Mouse (Mus musculus): ENCODE measurements at regions not wholly inside any gene's neighbourhood (a gene's known extent, or its start where the extent isn't known, plus 50 kb on each side); places are given as distances from the start of the nearest gene placed in this dataset.

GRCm38 (mm10) chr12:9969390-9969789 lies 399.5 kb downstream of the Osr1 start:
- 0 out of 2 replicates have a peak, but pooled peaks cover 4% of the 10 kb centered on the region for H3K27me3 ChIP-seq (replicated peaks; ENCODE audit: low read depth, poor library complexity, severe bottlenecking)
- H3K4me1 ChIP-seq = no peaks in the 10 kb centered on the region
- H3K4me3 ChIP-seq = no peak overlapping the region
- 93% methylated on average over 1 of the region's 1 CpGs for WGBS
- H3K9me3 ChIP-seq = no peaks in the 10 kb centered on the region
- no peak overlapping the region for H3K27ac ChIP-seq (replicated peaks)
- no peaks in the 10 kb centered on the region for H3K36me3 ChIP-seq (replicated peaks)
- DNase-seq (ENCODE audit: low spot score) = no peak

- H3K36me3 ChIP-seq (replicated peaks) = no peaks in the 10 kb centered on the region
- H3K27me3 ChIP-seq (replicated peaks; ENCODE audit: low read depth, poor library complexity, severe bottlenecking) = 0 out of 2 replicates have a peak, but pooled peaks cover 4% of the 10 kb centered on the region
- WGBS = 84% methylated on average over 2 of the region's 2 CpGs
- no peak overlapping the region for H3K4me3 ChIP-seq
- DNase-seq (ENCODE audit: low spot score) = no peak
- H3K27ac ChIP-seq (replicated peaks) = no peak overlapping the region
- no peaks in the 10 kb centered on the region for H3K9me3 ChIP-seq
- H3K4me1 ChIP-seq = no peaks in the 10 kb centered on the region
Measured at GRCm38 (mm10) chr12:9970771-9971170, 399.0 kb upstream of the Nt5c1b start.

- no peaks in the 10 kb centered on the region for H3K4me1 ChIP-seq
- DNase-seq (ENCODE audit: low spot score) = no peak
- no peak overlapping the region for H3K27ac ChIP-seq (replicated peaks)
- no peaks in the 10 kb centered on the region for H3K36me3 ChIP-seq (replicated peaks)
- no peaks in the 10 kb centered on the region for H3K27me3 ChIP-seq (replicated peaks; ENCODE audit: low read depth, poor library complexity, severe bottlenecking)
- no peak overlapping the region for H3K4me3 ChIP-seq
- no peaks in the 10 kb centered on the region for H3K9me3 ChIP-seq
- WGBS = 80% methylated on average over 3 of the region's 3 CpGs
Measured at GRCm38 (mm10) chr12:9978494-9979112, 391.2 kb upstream of the Nt5c1b start.

GRCm38 (mm10) chr12:9979113-9979507 lies 390.7 kb upstream of the Nt5c1b start:
- Histone ChIP-seq H3K9me3 (no peaks in the 10 kb centered on the region), H3K36me3 (replicated peaks) (no peaks in the 10 kb centered on the region), H3K27me3 (replicated peaks; ENCODE audit: low read depth, poor library complexity, severe bottlenecking) (no peaks in the 10 kb centered on the region), H3K4me1 (no peaks in the 10 kb centered on the region), H3K27ac (replicated peaks) (no peak overlapping the region), H3K4me3 (no peak overlapping the region)
- no peak for DNase-seq (ENCODE audit: low spot score)
- 89% methylated on average over 1 of the region's 1 CpGs for WGBS

- peaks cover 2% of the 10 kb centered on the region for H3K4me1 ChIP-seq
- H3K9me3 ChIP-seq = no peaks in the 10 kb centered on the region
- H3K27ac ChIP-seq (replicated peaks) = no peak overlapping the region
- no peaks in the 10 kb centered on the region for H3K36me3 ChIP-seq (replicated peaks)
- H3K4me3 ChIP-seq = no peak overlapping the region
- no peaks in the 10 kb centered on the region for H3K27me3 ChIP-seq (replicated peaks; ENCODE audit: low read depth, poor library complexity, severe bottlenecking)
- WGBS = 80% methylated on average over 1 of the region's 1 CpGs
- DNase-seq (ENCODE audit: low spot score) = no peak
Measured at GRCm38 (mm10) chr12:9991305-9991704, 378.5 kb upstream of the Nt5c1b start.

GRCm38 (mm10) chr12:9995670-9996069 lies 374.1 kb upstream of the Nt5c1b start:
- no peaks in the 10 kb centered on the region for H3K36me3 ChIP-seq (replicated peaks)
- H3K4me3 ChIP-seq = no peak overlapping the region
- H3K27me3 ChIP-seq (replicated peaks; ENCODE audit: low read depth, poor library complexity, severe bottlenecking) = no peaks in the 10 kb centered on the region
- peaks cover 16% of the 10 kb centered on the region for H3K4me1 ChIP-seq
- H3K27ac ChIP-seq (replicated peaks) = no peak overlapping the region
- no peaks in the 10 kb centered on the region for H3K9me3 ChIP-seq
- WGBS = 62% methylated on average over 3 of the region's 3 CpGs
- no peak for DNase-seq (ENCODE audit: low spot score)

GRCm38 (mm10) chr12:9996455-9997189 lies 373.2 kb upstream of the Nt5c1b start:
- Histone ChIP-seq H3K27ac (replicated peaks) (no peak overlapping the region), H3K36me3 (replicated peaks) (no peaks in the 10 kb centered on the region), H3K4me1 (peaks cover 16% of the 10 kb centered on the region), H3K4me3 (no peak overlapping the region), H3K9me3 (no peaks in the 10 kb centered on the region), H3K27me3 (replicated peaks; ENCODE audit: low read depth, poor library complexity, severe bottlenecking) (no peaks in the 10 kb centered on the region)
- 82% methylated on average over 5 of the region's 5 CpGs for WGBS
- DNase-seq (ENCODE audit: low spot score) = no peak

GRCm38 (mm10) chr12:9997190-9997561 lies 372.6 kb upstream of the Nt5c1b start:
- H3K4me1 ChIP-seq = peaks cover 16% of the 10 kb centered on the region
- 61% methylated on average over 9 of the region's 9 CpGs for WGBS
- H3K27ac ChIP-seq (replicated peaks) = no peak overlapping the region
- no peaks in the 10 kb centered on the region for H3K36me3 ChIP-seq (replicated peaks)
- H3K4me3 ChIP-seq = no peak overlapping the region
- no peaks in the 10 kb centered on the region for H3K27me3 ChIP-seq (replicated peaks; ENCODE audit: low read depth, poor library complexity, severe bottlenecking)
- DNase-seq (ENCODE audit: low spot score) = no peak
- H3K9me3 ChIP-seq = no peaks in the 10 kb centered on the region

GRCm38 (mm10) chr12:9997571-9997970 lies 372.2 kb upstream of the Nt5c1b start:
- no peak overlapping the region for H3K4me3 ChIP-seq
- H3K4me1 ChIP-seq = peaks cover 16% of the 10 kb centered on the region
- H3K9me3 ChIP-seq = no peaks in the 10 kb centered on the region
- no peaks in the 10 kb centered on the region for H3K36me3 ChIP-seq (replicated peaks)
- 60% methylated on average over 3 of the region's 3 CpGs for WGBS
- no peaks in the 10 kb centered on the region for H3K27me3 ChIP-seq (replicated peaks; ENCODE audit: low read depth, poor library complexity, severe bottlenecking)
- DNase-seq (ENCODE audit: low spot score) = no peak
- H3K27ac ChIP-seq (replicated peaks) = no peak overlapping the region

GRCm38 (mm10) chr12:9999933-10000332 lies 369.8 kb upstream of the Nt5c1b start:
- WGBS = 84% methylated on average over 6 of the region's 6 CpGs
- H3K36me3 ChIP-seq (replicated peaks) = no peaks in the 10 kb centered on the region
- peaks cover 16% of the 10 kb centered on the region for H3K4me1 ChIP-seq
- no peak overlapping the region for H3K4me3 ChIP-seq
- no peak overlapping the region for H3K27ac ChIP-seq (replicated peaks)
- no peaks in the 10 kb centered on the region for H3K9me3 ChIP-seq
- DNase-seq (ENCODE audit: low spot score) = no peak
- no peaks in the 10 kb centered on the region for H3K27me3 ChIP-seq (replicated peaks; ENCODE audit: low read depth, poor library complexity, severe bottlenecking)

GRCm38 (mm10) chr12:10008473-10008872 lies 361.3 kb upstream of the Nt5c1b start:
- H3K9me3 ChIP-seq = no peaks in the 10 kb centered on the region
- H3K4me1 ChIP-seq = no peaks in the 10 kb centered on the region
- no peak overlapping the region for H3K27ac ChIP-seq (replicated peaks)
- no peak overlapping the region for H3K4me3 ChIP-seq
- no peaks in the 10 kb centered on the region for H3K36me3 ChIP-seq (replicated peaks)
- WGBS = 80% methylated on average over 3 of the region's 3 CpGs
- no peak for DNase-seq (ENCODE audit: low spot score)
- no peaks in the 10 kb centered on the region for H3K27me3 ChIP-seq (replicated peaks; ENCODE audit: low read depth, poor library complexity, severe bottlenecking)

GRCm38 (mm10) chr12:10016710-10017581 lies 352.8 kb upstream of the Nt5c1b start:
- Histone ChIP-seq H3K4me3 (no peak overlapping the region), H3K27me3 (replicated peaks; ENCODE audit: low read depth, poor library complexity, severe bottlenecking) (no peaks in the 10 kb centered on the region), H3K9me3 (no peaks in the 10 kb centered on the region), H3K27ac (replicated peaks) (no peak overlapping the region), H3K4me1 (no peaks in the 10 kb centered on the region), H3K36me3 (replicated peaks) (no peaks in the 10 kb centered on the region)
- no peak for DNase-seq (ENCODE audit: low spot score)
- 85% methylated on average over 15 of the region's 15 CpGs for WGBS

Data from embryonic facial prominence, embryonic 10.5 days (tissue).